Mouse (Mus musculus) limb, embryonic 14.5 days (tissue): ENCODE measurements around the gene Ociad1. TPM values are rescaled to one million over a fixed set of nuclear protein-coding genes. Genes with fewer than 3 reads are reported as not detected.

Experiments
- ATAC-seq: fragments of 200-750 bp; cut with Nextera tagmentation; 2 replicates; pipeline ENCODE4 v1.8.0; 2017; ENCODE audit warnings: low read depth, moderate number of reproducible peaks, moderate TSS enrichment; ENCODE audit not compliant: low FRiP score
- DNase-seq: peaks from one replicate; pipeline ENCODE4 v3.0.0-alpha.2; 2015; ENCODE audit warnings: low spot score
- H3K27ac ChIP-seq: fragments of 300-500 bp; sonication (generic); replicated peaks from 2 replicates; pipeline ENCODE4 v1.5.1; 2014; ENCODE audit warnings: low read depth, mild to moderate bottlenecking, low read length, moderate library complexity, mixed read lengths
- H3K27me3 ChIP-seq: fragments of 300-500 bp; sonication (generic); 2 replicates; pipeline ENCODE4 v1.6.1; 2014; ENCODE audit warnings: low read length, mixed read lengths; ENCODE audit not compliant: control insufficient read depth, insufficient read depth
- H3K36me3 ChIP-seq: fragments of 300-500 bp; sonication (generic); 2 replicates; pipeline ENCODE4 v1.6.1; 2014; ENCODE audit warnings: mild to moderate bottlenecking, low read length, moderate library complexity, mixed read lengths; ENCODE audit not compliant: control insufficient read depth, insufficient read depth
- H3K4me1 ChIP-seq: fragments of 300-500 bp; sonication (generic); 2 replicates; pipeline ENCODE4 v1.6.1; 2014; ENCODE audit warnings: antibody characterized with exemption, low read length, mixed read lengths; ENCODE audit not compliant: control insufficient read depth, insufficient read depth
- H3K4me2 ChIP-seq: fragments of 300-500 bp; sonication (generic); replicated peaks from 2 replicates; pipeline ENCODE4 v1.6.1; 2014; ENCODE audit warnings: low read depth, mild to moderate bottlenecking, low read length, moderate library complexity; ENCODE audit not compliant: severe bottlenecking
- H3K4me3 ChIP-seq: fragments of 300-500 bp; sonication (generic); replicated peaks from 2 replicates; pipeline ENCODE4 v1.5.1; 2014; ENCODE audit warnings: low read length
- H3K9ac ChIP-seq: fragments of 300-500 bp; sonication (generic); 2 replicates; pipeline ENCODE4 v1.6.1; 2014; ENCODE audit warnings: mild to moderate bottlenecking, low read depth, low read length, moderate library complexity; ENCODE audit not compliant: severe bottlenecking
- H3K9me3 ChIP-seq: fragments of 300-500 bp; sonication (generic); 2 replicates; pipeline ENCODE4 v1.6.1; 2016; ENCODE audit warnings: low read length; ENCODE audit not compliant: control insufficient read depth
- POLR2A ChIP-seq: fragments of 200-500 bp; IDR thresholded peaks from 2 replicates; pipeline ENCODE4 v1.8.0; 2012; ENCODE audit warnings: inconsistent platforms, mild to moderate bottlenecking, moderate library complexity, borderline replicate concordance; ENCODE audit not compliant: insufficient read depth, insufficient read length; ENCODE audit errors: extremely low read depth
- WGBS: fragments of 180-500 bp; shearing (Covaris S2); extraction: QIAGEN DNeasy Blood & Tissue Kit; methylation state at CpG from one replicate; pipeline ENCODE4 v1.1.7; 2014; 5-methylcytosine and 5-hydroxymethylcytosine counted together
- polyA plus RNA-seq, 2 experiments: library from polyadenylated mRNA; depleted of rRNA in 1 of 2; stranded (reverse) in 1 of 2; unstranded in 1 of 2; fragments of >200 nt; fragmentation: Nextera tagmentation in 1 of 2; extraction: Ambion mirVana in 1 of 2; gene quantifications; 2 replicates each; pipeline versions ENCODE4 v1.2.1 to v1.2.3; 2012 to 2014

Ociad1 gene
- polyA plus RNA-seq, 2 experiments, result 137 to 171 TPM

DNA sequence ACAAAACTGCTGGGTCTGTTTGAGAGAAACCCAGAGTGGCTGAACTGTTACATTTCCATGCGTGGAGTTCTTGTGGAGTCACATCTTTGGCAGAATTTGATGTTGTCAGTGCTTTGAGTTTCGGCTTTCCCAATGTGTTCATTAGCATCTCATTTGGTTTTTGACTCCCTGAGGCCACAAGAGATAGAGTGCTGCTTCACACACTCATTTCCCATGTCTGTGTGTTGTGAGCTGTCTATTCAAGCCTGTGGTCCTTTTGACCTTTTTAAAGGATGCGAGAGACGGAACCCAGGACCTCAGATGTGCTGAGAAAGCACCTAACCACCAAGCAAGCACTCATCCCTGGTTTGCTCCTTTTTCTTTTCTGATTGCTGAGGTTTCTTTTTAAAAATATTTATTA is 52.7 kb downstream of the Ociad1 start:
- ATAC-seq (no peak), DNase-seq (no peak)
- H3K27me3 ChIP-seq, result no peaks in the 10 kb centered on the region
- H3K4me2 ChIP-seq, result no peak overlapping the region
- no peak overlapping the region for H3K9ac ChIP-seq
- no peaks in the 10 kb centered on the region for H3K4me1 ChIP-seq
- H3K27ac ChIP-seq, result no peak overlapping the region
- WGBS, result 87% methylated on average over 4 of the region's 4 CpGs
- no peak for TF ChIP-seq POLR2A
- no peaks in the 10 kb centered on the region for H3K36me3 ChIP-seq
- H3K9me3 ChIP-seq, result no peaks in the 10 kb centered on the region
- no peak overlapping the region for H3K4me3 ChIP-seq

DNA sequence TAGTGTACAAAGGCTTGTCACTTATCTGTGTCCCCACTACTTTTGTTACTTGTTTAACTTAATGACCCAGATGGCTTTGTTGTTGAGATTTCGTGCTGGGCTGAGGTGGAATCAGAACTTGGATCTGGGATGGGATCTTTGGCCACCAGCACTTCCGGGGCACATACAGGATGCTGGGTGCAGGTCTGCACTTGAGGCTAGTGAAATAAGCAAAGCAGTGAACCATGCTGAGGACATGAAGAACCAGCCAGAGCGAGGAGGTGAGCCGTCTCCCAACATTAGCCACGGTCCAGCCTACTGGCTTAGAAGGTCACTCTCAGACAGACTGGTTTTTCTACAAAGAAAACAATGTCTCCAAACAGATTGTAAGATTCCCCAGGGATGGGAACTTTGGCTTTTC is 56.9 kb downstream of the Ociad1 start:
- Histone ChIP-seq H3K4me3 (no peak overlapping the region), H3K9me3 (no peaks in the 10 kb centered on the region)

DNA sequence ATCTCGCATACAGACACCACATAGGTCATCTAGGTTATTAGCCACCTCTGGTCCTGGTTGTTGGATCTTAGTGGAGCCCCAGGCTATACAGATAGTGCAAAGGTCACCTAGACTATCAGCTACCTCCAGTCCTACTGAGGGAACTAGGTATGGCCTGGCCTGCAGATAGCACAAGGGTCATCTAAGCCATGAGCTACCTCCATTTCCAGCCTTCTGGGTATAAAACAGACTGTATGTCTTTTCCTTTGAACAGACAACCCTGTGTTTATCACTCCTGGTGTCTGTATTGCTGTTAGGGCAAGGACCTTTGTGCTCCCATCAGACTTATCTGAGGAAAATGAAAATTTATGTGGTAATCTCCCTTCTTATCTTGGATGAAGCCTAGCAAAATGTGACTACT is 59.2 kb downstream of the Ociad1 start:
- H3K4me3 ChIP-seq, result no peak overlapping the region
- H3K9ac ChIP-seq, result no peak overlapping the region
- no peak overlapping the region for H3K4me2 ChIP-seq
- DNase-seq, result no peak
- H3K36me3 ChIP-seq, result no peaks in the 10 kb centered on the region
- no peaks in the 10 kb centered on the region for H3K27me3 ChIP-seq
- 81% methylated on average over 1 of the region's 1 CpGs for WGBS
- H3K4me1 ChIP-seq, result no peaks in the 10 kb centered on the region
- no peak overlapping the region for H3K27ac ChIP-seq
- ATAC-seq, result no peak
- TF ChIP-seq POLR2A, result no peak
- no peaks in the 10 kb centered on the region for H3K9me3 ChIP-seq

More for the DNA sequence above, 56.9 kb downstream of the Ociad1 start:
- no peak overlapping the region for H3K9ac ChIP-seq
- H3K36me3 ChIP-seq, result no peaks in the 10 kb centered on the region
- no peak for ATAC-seq
- H3K4me1 ChIP-seq, result no peaks in the 10 kb centered on the region
- 59% methylated on average over 5 of the region's 5 CpGs for WGBS
- H3K4me2 ChIP-seq, result no peak overlapping the region
- no peak overlapping the region for H3K27ac ChIP-seq
- TF ChIP-seq POLR2A, result no peak
- no peaks in the 10 kb centered on the region for H3K27me3 ChIP-seq
- DNase-seq, result no peak

DNA sequence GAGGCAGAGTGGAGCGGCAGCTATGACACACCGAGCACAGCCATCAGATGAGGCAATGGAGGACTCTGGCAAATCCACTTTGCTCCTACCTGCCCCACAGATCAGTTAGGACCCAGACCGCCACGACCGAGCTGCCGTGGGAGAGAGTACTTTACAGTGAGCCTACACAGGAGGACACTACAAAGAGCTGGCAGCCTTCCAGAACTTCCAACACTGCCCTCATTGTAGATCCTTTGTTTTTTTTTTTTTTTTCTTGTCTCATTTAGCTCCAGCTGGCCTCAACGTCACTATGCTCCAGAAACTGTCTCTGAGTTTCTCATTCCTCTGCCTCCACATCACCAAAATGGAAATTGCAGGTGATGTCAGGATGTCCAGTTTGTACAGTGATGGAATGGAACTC is 60.9 kb downstream of the Ociad1 start:
- Histone ChIP-seq H3K36me3 (no peaks in the 10 kb centered on the region), H3K4me3 (no peak overlapping the region), H3K4me2 (no peak overlapping the region), H3K9me3 (no peaks in the 10 kb centered on the region), H3K4me1 (no peaks in the 10 kb centered on the region), H3K27me3 (no peaks in the 10 kb centered on the region), H3K9ac (no peak overlapping the region), H3K27ac (no peak overlapping the region)
- DNase-seq (peak; percentile 63), ATAC-seq (no peak)
- WGBS, result 47% methylated on average over 7 of the region's 7 CpGs
- no peak for TF ChIP-seq POLR2A

GRCm38 (mm10) chr5:73353978-73354377 is 61.4 kb downstream of the Ociad1 start:
- TF ChIP-seq POLR2A, result no peak
- 78% methylated on average over 3 of the region's 3 CpGs for WGBS
- H3K9me3 ChIP-seq, result no peaks in the 10 kb centered on the region
- no peak overlapping the region for H3K4me3 ChIP-seq
- no peak for DNase-seq
- no peaks in the 10 kb centered on the region for H3K27me3 ChIP-seq
- no peaks in the 10 kb centered on the region for H3K4me1 ChIP-seq
- no peak overlapping the region for H3K4me2 ChIP-seq
- H3K36me3 ChIP-seq, result no peaks in the 10 kb centered on the region
- H3K9ac ChIP-seq, result no peak overlapping the region
- H3K27ac ChIP-seq, result no peak overlapping the region
- no peak for ATAC-seq

- no peaks in the 10 kb centered on the region for H3K27me3 ChIP-seq
- DNase-seq (no peak), ATAC-seq (no peak)
- no peak overlapping the region for H3K4me3 ChIP-seq
- no peaks in the 10 kb centered on the region for H3K9me3 ChIP-seq
- H3K27ac ChIP-seq, result no peak overlapping the region
- H3K9ac ChIP-seq, result no peak overlapping the region
- H3K36me3 ChIP-seq, result no peaks in the 10 kb centered on the region
- H3K4me2 ChIP-seq, result no peak overlapping the region
- no peaks in the 10 kb centered on the region for H3K4me1 ChIP-seq
- TF ChIP-seq POLR2A, result no peak
- 49% methylated on average over 5 of the region's 5 CpGs for WGBS
Observed at GRCm38 (mm10) chr5:73355393-73355792, 62.8 kb downstream of the Ociad1 start.
